Mouse (Mus musculus) lung, postnatal 10 days (tissue): ENCODE measurements around the gene Gas6.

Source experiments
- DNase-seq: peaks from one replicate; pipeline ENCODE4 v3.0.0; 2021

Gene Gas6

DNA sequence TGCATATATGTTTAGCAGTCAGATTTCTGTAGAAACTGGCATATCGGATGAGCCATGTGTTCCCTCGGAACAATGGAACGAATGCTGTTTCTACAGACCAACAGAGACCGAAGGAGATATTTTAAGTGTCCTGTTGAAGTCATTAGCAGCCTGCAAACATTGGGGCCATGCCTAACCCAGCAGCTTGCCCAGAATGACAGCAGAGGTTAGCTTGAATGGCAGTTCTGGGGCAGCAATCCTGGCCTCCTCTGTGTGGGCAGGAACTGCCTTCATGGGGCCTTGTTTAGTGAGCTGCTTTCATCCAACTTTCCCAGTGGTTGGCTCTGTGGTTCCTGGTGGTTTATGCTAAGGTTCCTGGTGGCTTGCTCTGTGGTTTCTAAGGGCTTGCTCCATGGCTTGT is 34.9 kb downstream of the Gas6 start:
- DNase-seq, result no peak

DNA sequence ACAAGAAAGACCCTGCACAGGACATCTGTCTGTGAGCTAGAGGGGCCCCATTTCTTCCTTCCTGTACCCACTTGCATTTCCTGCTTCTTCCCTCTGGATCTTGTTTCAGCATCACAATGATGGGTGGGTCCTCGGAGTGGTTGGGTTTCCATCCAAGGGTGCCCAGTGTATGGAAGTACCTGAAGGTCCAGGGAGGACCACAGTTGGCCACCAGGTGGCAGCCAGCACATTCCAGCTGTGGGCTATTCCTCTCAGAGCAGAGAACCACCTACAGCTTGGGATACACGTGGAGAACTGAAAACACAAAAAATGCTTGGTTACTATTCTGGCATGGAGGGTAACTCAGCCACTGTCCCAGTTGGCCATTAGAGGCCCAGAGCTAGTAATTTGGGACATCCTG is 39.0 kb downstream of the Gas6 start:
- peak; percentile 81 for DNase-seq

DNA sequence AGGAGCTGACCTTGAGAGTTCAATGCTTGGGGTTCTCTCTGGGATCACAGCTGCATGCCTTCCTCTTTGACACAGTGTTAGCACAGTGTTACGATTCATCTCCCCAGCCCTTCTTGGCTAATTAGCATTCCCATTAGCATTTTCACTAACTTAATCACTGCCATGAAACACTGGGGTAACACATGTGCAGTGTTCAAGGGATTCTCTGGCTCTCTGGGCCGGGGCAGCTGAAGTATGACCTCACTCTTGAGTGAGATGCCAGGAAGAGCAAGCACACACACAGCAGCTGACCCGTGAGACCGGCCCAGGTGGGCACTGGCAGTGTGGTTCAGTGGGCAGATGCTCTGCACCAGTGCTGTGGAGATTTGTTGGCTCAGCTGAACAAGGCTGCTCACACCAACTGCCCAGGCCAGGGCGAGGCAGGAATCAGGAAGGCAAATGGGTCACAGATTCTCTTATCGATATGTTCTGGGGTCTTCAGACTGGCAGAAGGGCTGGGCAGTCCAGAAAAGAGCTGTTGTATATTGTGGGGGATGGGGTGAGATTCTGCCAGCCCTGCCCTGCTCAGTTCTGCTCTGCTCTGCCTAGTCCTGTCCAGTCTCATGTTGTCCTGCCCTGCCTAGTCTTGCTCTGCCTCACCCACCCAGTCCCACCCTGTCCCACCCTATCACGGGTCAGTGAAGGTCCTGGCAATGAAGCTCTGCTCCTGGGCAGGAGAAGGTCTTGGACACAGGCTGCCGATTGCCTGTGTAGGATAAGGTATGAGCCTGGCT is 39.8 kb downstream of the Gas6 start:
- no peak for DNase-seq

DNA sequence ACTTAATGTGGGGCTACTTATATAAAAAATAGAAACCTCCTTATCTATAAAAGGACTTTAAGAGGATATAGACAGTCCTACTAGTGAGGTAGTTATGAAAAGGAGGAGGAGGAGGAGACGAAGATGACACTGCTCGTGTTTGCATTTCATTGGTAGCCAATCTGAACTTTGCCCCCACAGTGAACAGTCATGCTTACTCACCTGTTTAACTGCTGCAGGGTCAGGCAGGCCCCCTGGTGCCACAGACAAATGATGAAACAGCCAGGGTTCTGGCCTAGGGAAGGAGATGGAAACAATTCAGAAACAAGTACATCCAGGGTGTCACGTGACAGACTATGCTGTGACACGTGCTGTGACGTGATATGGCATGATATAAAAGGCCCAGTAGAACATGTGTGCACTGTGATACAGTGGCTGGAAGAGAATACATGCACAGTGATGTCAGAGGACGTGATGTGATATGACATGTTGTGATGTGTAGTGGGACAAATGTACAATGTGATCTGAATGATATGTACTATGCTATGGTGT is 42.5 kb downstream of the Gas6 start:
- DNase-seq, result no peak

DNA sequence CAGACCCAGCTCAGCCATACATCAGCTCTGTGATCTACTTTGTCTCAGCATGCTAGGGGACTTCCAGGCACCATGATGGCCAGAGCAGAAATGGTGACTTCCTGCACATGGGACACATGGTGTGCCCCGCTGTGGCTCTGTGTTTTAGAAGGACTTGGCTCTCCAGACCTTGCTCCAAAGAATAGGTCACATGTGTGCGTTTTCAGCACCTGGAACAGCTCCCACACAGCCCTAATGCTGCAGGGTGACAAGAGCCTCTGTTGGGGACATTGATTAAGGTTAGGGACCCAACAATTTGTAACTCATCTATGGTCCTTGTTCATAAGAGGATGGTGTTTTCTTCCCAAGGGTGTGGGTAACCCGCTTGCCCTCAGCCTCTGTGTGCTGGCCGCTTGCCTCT is 46.1 kb downstream of the Gas6 start:
- peak; percentile 57 for DNase-seq

DNA sequence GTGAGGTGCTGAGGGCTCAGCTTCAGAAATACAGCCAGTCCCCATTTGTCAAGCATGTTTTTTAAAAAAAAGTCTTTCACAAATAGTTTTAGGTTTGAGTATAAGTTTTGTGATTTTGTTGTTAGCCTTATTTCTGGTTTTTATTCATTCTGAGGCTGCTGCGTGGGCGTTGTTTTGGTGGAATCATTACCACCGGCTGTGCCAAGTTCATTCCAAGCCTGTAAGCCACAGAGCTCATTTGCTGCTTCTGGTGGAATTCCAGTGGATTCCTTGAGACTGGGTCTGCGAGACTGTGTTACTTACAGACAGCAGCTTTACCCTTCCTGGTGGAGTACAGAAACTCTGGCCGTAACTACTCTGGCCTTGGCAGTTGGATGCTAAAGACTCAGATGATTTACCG is 47.8 kb downstream of the Gas6 start:
- DNase-seq, result no peak

DNA sequence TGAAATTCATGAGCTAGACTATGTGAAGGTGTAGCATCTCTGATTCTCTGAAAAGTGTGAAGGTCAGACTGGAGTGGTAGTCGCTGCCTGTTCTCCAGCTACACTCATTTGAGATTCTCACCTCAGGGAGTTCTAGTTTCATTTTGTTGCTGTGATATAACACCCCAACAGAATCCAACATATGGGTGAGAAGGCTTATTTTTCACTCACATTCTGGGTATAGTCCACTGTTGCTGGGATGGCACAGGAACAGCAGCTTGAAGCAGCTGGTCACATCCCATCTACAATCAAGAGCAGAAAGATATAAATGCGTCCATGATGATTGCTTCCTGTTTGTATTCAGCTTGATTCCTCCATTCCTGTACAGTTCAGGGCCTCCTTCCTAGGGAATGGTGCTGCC is 52.1 kb downstream of the Gas6 start:
- no peak for DNase-seq

DNA sequence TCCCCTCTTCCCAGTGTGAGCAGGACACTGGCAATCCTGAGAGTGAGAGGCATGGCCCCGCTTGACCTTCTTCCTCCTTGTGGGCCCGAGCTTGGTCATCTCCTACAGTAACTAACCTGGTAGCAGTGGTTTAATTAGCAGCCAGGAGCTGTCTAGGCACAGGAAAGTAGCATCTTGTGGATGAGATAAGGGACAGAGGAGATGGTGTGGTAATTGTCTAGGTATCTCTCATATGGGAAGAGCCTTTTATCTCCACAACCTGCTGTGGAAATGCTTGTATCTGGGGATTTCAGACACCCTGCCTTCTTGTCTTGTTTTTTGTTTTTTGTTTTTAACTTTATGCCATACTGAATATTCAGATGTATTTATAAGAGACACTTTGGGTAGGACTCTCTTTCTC is 56.8 kb downstream of the Gas6 start:
- no peak for DNase-seq

DNA sequence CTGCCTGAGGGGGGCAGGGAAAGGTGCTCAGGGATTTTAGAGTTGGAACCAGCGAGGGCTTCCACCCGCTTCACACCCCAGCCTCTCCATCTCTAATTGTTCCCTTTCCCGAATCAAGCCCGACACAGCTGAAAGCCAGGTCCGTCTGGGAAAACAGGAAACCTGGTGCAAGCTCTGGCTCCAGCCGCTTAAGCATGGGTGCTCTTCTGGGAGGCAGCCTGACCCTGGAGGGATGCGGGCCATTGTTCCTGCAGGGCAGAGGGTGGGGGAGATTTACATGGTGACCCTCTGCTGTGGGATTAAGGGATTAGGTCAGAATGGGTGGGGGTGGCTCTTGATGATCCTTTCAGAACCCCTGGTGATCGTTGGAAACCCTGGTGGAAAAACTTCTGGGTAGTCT is 58.2 kb downstream of the Gas6 start:
- DNase-seq, result no peak

DNA sequence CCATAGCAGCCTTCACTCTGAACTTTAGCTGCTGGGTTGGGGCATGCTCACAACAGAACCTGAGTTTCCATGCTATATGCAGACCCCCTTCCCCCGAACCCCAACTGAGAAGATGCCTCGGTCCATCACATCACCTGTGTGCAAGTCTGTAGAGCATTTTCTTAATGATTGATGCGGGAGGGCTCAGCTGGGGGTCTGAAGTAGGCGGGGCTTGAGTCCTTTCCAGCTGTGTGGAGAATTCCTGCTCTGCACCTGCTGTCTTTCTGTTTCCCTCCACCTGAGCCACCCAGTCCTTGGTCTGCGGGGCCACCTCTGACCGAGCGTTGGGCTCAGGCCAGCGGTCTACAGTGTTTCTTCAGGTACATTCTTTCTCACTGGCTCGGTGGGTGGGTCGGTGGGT is 59.4 kb downstream of the Gas6 start, which contains the start of gene Tmem255b:
Tmem255b (plus strand) TSS at position 301 of the 400 bp plus-strand sequence.
- DNase-seq, result no peak

DNA sequence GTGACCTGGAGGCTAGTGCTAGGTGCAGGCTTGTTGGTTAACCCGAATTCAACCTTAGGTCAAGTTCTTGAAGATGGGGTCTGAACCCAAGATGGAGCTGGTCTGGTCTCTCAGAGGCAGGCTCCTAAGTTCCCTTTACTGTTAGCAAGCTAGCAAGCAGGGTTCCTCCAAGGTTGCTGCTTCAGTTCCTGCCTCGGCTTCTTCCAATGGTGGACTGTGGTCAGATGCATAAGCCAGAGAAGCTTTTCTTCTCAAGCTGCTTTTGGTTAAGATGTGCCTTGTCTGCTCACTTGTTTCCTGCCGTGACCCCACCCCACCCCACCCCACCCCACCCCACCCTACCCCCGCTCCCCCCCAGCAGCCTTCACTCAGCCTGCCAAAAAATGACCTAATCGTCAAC is 61.2 kb downstream of the Gas6 start:
- no peak for DNase-seq

DNA sequence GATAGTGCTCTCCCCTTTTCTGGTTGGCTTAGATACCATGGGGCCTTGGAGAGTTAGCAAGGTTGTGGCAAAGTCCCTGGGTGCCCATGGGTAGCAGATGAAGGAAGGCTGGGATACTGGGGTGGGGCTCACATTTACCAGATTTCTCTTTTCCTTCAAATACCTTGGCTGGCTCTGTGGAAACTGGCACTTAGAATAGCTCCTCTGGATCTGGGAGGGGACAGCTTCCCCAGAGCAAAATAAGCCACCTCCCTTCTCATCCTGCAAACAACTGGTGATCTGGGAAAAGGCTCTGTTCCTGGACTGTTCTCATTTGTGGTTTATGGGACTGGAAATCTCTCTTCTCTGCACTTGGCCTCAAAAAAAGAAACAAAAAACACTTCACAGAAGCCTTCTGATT is 63.4 kb downstream of the Gas6 start:
- DNase-seq, result no peak

DNA sequence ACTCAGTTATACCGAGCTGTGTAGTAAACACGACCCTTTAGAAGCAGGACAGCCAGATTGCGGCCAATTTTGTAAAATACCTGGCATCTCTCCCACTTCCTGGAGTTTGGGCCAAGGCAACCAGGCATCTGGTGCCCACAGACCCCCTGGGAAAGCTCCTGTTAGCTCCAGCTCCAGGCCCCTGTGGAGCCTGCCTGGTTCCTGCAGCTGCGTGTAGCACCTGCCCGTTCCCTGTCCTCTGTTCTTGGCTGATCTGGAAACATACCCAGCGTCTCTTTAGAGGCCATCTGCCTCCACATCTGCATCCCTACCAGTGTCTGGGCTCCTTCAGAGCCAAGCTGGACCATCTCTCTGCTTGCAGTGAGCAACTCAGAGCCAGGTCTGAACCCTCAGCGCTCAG is 63.9 kb downstream of the Gas6 start:
- no peak for DNase-seq

DNA sequence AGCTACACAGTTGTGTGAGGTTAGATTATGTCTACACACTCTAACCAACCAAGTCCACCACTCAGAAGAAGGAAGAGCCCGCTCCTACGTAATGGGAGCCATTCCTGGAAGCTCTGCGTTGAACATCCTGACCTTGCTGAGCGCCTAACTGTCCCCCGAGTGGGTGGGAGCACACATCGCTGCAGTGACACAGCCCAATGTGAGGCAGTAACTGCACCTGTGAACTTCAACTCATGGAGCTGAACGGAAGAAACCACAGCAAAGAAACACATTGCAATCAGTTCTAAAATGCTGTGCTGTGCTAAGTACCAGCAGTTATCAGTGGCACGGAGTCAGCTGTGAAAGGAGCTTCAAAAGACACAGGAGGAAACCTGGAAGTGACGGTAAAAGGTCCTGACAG is 66.1 kb downstream of the Gas6 start:
- no peak for DNase-seq

DNA sequence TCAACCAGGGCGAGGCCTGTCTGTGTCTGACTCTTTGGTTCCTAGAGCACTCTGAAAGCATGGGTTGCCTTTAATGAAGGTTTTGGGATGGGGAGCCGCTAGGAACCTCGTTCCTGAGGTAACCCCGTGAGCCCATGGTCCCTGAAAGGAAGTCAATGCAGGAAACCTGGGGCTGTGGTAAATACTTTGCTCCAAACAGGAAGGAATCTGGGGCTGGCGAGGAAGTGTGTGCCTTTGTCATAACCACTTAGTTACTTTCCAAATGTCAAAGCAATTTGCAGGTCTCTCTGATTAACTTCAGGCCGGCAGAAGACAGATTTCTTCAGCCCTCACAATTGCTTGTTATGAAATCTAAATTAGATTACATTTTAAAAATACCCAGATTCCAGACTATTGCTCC is 66.9 kb downstream of the Gas6 start:
- DNase-seq, result peak; percentile 45

DNA sequence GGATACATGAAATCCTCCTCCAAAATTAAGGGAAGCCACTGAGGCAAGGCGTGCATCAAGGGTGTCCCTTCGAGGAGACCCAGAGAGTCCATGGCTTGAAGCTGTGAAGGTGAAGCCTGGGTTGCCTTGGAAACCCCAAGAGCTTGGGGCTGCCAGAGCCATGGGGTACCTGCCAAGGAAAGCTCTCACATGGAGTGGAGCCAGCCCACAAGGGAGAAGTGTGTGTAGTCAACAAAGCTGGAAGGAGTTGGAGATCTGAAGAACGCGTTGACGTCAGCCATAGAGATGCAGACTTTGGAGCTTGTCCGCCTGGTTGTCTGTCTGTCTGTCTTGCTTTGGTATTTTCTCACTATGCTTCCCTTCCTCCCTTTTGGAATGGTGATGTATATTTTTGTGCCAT is 73.3 kb downstream of the Gas6 start:
- peak; percentile 16 for DNase-seq

DNA sequence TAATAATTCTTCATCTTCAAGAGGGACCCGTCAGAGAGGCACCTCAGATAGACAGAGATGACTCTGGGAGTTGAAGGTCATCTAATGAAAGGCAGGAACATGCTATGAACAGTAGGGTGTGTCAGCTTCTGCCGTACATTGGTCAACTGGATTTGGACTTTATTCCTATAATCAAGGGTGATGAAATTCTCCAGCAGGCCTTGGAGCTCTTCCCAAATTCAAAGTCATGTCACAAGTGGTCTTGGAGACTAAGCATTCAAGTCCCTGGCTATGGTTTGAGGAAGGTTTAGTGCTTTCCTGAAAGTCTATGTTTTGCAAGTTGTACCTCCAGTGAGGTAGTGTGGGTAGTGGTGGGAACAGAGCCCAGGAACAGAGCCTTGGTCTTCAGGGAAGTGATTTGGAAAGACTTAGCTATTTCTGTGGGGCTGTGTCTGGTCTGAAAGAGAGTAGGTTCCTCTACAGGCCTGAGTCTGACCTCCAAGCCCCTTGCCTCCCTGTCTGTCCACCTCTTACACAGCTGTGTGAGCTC is 75.1 kb downstream of the Gas6 start:
- no peak for DNase-seq

DNA sequence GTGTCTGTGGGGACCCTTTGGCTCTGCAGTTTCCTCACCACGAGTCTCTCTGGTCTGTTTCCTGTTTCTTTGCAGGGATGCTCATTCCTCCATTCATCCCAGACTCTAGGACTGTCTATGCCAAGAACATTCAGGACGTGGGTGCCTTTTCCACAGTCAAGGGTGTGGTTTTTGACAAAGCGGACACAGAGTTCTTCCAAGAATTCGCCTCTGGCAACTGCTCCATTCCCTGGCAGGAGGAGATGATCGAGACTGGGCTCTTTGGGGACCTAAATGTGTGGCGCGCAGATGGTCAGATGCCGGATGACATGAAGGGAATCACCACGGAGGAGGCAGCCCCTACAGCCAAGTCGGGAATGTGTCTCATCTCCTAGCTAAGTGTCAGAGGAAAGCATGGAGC is 78.4 kb downstream of the Gas6 start:
- DNase-seq, result no peak
